Mouse (Mus musculus) megakaryocyte, embryonic 14.5 days (primary cell): ENCODE measurements around the gene Irgc1. TPM values are rescaled to one million over a fixed set of nuclear protein-coding genes. Genes with fewer than 3 reads are reported as not detected.
A peak's percentile ranks its signal among the peaks of the same experiment; 100 is the strongest.

Experiments used
- H3K27me3 ChIP-seq: replicated peaks from 2 replicates; pipeline ENCODE3; 2012; ENCODE audit warnings: inconsistent platforms
- H3K36me3 ChIP-seq: replicated peaks from 2 replicates; pipeline ENCODE3; 2012; ENCODE audit warnings: low read length, inconsistent platforms, mixed read lengths
- H3K4me1 ChIP-seq: 2 replicates; pipeline ENCODE4 v1.6.1; 2012; ENCODE audit warnings: inconsistent platforms
- H3K4me3 ChIP-seq: replicated peaks from 2 replicates; pipeline ENCODE3; 2012; ENCODE audit warnings: moderate library complexity, mild to moderate bottlenecking, inconsistent platforms
- H3K9me3 ChIP-seq: 2 replicates; pipeline ENCODE4 v1.6.1; 2012; ENCODE audit warnings: inconsistent platforms
- FLI1 ChIP-seq: IDR thresholded peaks from 2 replicates; pipeline ENCODE4 v1.6.1; 2012; ENCODE audit warnings: low read length, inconsistent platforms, mixed read lengths
- GATA1 ChIP-seq: IDR thresholded peaks from 3 replicates; pipeline ENCODE4 v1.6.1; 2012; ENCODE audit warnings: mixed read lengths, low read length, inconsistent platforms, borderline replicate concordance
- polyA plus RNA-seq: library from polyadenylated mRNA; stranded (reverse); fragments of >175 nt; gene quantifications from 2 replicates; pipeline ENCODE4 v1.2.3, GENCODE M21; 2012; ENCODE audit warnings: low replicate concordance; ENCODE audit not compliant: insufficient read depth

Irgc1 gene
- polyA plus RNA-seq, 1 experiment, result 0.28 TPM

- TF ChIP-seq GATA1, result no peak
- TF ChIP-seq FLI1, result no peak
- peaks cover 12% of the 10 kb centered on the region for H3K4me1 ChIP-seq
- peaks cover 3% of the 10 kb centered on the region for H3K9me3 ChIP-seq
- H3K27me3 ChIP-seq, result peaks cover 4% of the 10 kb centered on the region
- H3K4me3 ChIP-seq, result no peak overlapping the region
- peaks cover 26% of the 10 kb centered on the region for H3K36me3 ChIP-seq
Observed at GRCm38 (mm10) chr7:24427168-24427567, 24.9 kb downstream of the Irgc1 start.

GRCm38 (mm10) chr7:24425919-24426318 is 26.2 kb downstream of the Irgc1 start:
- H3K9me3 ChIP-seq, result no peaks in the 10 kb centered on the region
- no peak overlapping the region for H3K4me3 ChIP-seq
- H3K27me3 ChIP-seq, result peaks cover 2% of the 10 kb centered on the region
- peaks cover 38% of the 10 kb centered on the region for H3K36me3 ChIP-seq
- TF ChIP-seq GATA1, result no peak
- TF ChIP-seq FLI1, result no peak
- peaks cover 12% of the 10 kb centered on the region for H3K4me1 ChIP-seq

- TF ChIP-seq FLI1 (no peak), GATA1 (no peak)
- Histone ChIP-seq H3K9me3 (no peaks in the 10 kb centered on the region), H3K27me3 (no peaks in the 10 kb centered on the region), H3K4me3 (peak overlapping the region; percentile 17), H3K4me1 (peaks cover 12% of the 10 kb centered on the region), H3K36me3 (peaks cover 56% of the 10 kb centered on the region)
Observed at GRCm38 (mm10) chr7:24423956-24424732, 28.0 kb downstream of the Irgc1 start.

GRCm38 (mm10) chr7:24423107-24423763 is 28.9 kb downstream of the Irgc1 start:
- Histone ChIP-seq H3K27me3 (no peaks in the 10 kb centered on the region), H3K4me3 (no peak overlapping the region), H3K9me3 (no peaks in the 10 kb centered on the region), H3K4me1 (peaks cover 12% of the 10 kb centered on the region), H3K36me3 (peaks cover 64% of the 10 kb centered on the region)
- TF ChIP-seq GATA1 (no peak), FLI1 (no peak)

- Histone ChIP-seq H3K27me3 (no peaks in the 10 kb centered on the region), H3K4me1 (peaks cover 12% of the 10 kb centered on the region), H3K36me3 (peaks cover 74% of the 10 kb centered on the region), H3K4me3 (no peak overlapping the region), H3K9me3 (no peaks in the 10 kb centered on the region)
- no peak for TF ChIP-seq GATA1
- TF ChIP-seq FLI1, result no peak
Observed at GRCm38 (mm10) chr7:24422251-24422650, 29.8 kb downstream of the Irgc1 start.

GRCm38 (mm10) chr7:24421648-24422047 is 30.4 kb downstream of the Irgc1 start:
- Histone ChIP-seq H3K4me1 (peaks cover 13% of the 10 kb centered on the region), H3K27me3 (no peaks in the 10 kb centered on the region), H3K4me3 (no peak overlapping the region), H3K36me3 (peaks cover 80% of the 10 kb centered on the region), H3K9me3 (no peaks in the 10 kb centered on the region)
- TF ChIP-seq FLI1 (no peak), GATA1 (no peak)

GRCm38 (mm10) chr7:24419579-24419978 is 32.5 kb downstream of the Irgc1 start:
- Histone ChIP-seq H3K4me3 (no peak overlapping the region), H3K27me3 (no peaks in the 10 kb centered on the region), H3K36me3 (peaks cover 99% of the 10 kb centered on the region), H3K9me3 (no peaks in the 10 kb centered on the region), H3K4me1 (peaks cover 17% of the 10 kb centered on the region)
- TF ChIP-seq GATA1 (no peak), FLI1 (no peak)

GRCm38 (mm10) chr7:24415261-24415660 is 36.8 kb downstream of the Irgc1 start:
- H3K4me3 ChIP-seq, result no peak overlapping the region
- no peaks in the 10 kb centered on the region for H3K27me3 ChIP-seq
- no peak for TF ChIP-seq FLI1
- TF ChIP-seq GATA1, result no peak
- H3K9me3 ChIP-seq, result no peaks in the 10 kb centered on the region
- peaks cover 14% of the 10 kb centered on the region; the same call in 1 of the 2 replicates for H3K4me1 ChIP-seq
- peaks cover 94% of the 10 kb centered on the region for H3K36me3 ChIP-seq

GRCm38 (mm10) chr7:24413630-24414029 is 38.5 kb downstream of the Irgc1 start:
- TF ChIP-seq FLI1 (no peak), GATA1 (no peak)
- Histone ChIP-seq H3K27me3 (no peaks in the 10 kb centered on the region), H3K9me3 (no peaks in the 10 kb centered on the region), H3K4me3 (no peak overlapping the region), H3K4me1 (peaks cover 14% of the 10 kb centered on the region; the same call in 1 of the 2 replicates), H3K36me3 (peaks cover 94% of the 10 kb centered on the region)

- Histone ChIP-seq H3K4me1 (peaks cover 22% of the 10 kb centered on the region), H3K9me3 (no peaks in the 10 kb centered on the region), H3K4me3 (no peak overlapping the region), H3K27me3 (no peaks in the 10 kb centered on the region), H3K36me3 (peaks cover 93% of the 10 kb centered on the region)
- TF ChIP-seq FLI1 (no peak), GATA1 (no peak)
Observed at GRCm38 (mm10) chr7:24410831-24411230, 41.3 kb downstream of the Irgc1 start.
